Mouse (Mus musculus) MEL (cell line): ENCODE data around the gene Dusp6.

Experiments used
- CTCF ChIP-seq, 3 experiments: IDR thresholded peaks in 2 of 3; conservative IDR thresholded peaks in 1 of 3; 2 replicates each; pipeline ENCODE4 v1.5.1; 2011 to 2012; ENCODE audit warnings: low read length in 3 of 3, low read depth in 2 of 3, mild to moderate bottlenecking in 2 of 3, improper control_type of control experiment in 1 of 3, inconsistent platforms in 1 of 3, mixed read lengths in 1 of 3, moderate library complexity in 1 of 3; ENCODE audit not compliant: control insufficient read depth in 1 of 3, insufficient read depth in 1 of 3, poor library complexity in 1 of 3, severe bottlenecking in 1 of 3
- E2F4 ChIP-seq: IDR thresholded peaks from 2 replicates; pipeline ENCODE4 v1.6.1; 2011; ENCODE audit warnings: low read depth, low read length, improper control_type of control experiment, borderline replicate concordance
- ELF1 ChIP-seq: IDR thresholded peaks from 2 replicates; pipeline ENCODE4 v1.6.1; 2014; ENCODE audit warnings: low read depth, mild to moderate bottlenecking, inconsistent platforms, low read length, improper control_type of control experiment, moderate library complexity
- EP300 ChIP-seq, 2 experiments: IDR thresholded peaks; 2 replicates each; pipeline ENCODE4 v1.6.1; 2011; ENCODE audit warnings: improper control_type of control experiment in 2 of 2, low read length in 2 of 2, low read depth in 1 of 2, mild to moderate bottlenecking in 1 of 2
- KAT2A ChIP-seq: conservative IDR thresholded peaks from 2 replicates; pipeline ENCODE4 v1.6.1; 2012; ENCODE audit warnings: low read depth, low read length, improper control_type of control experiment, inconsistent platforms
- NRF1 ChIP-seq: IDR thresholded peaks from 2 replicates; pipeline ENCODE4 v1.6.1; 2014; ENCODE audit warnings: low read depth, mild to moderate bottlenecking, inconsistent platforms, low read length, improper control_type of control experiment, moderate library complexity; ENCODE audit not compliant: poor library complexity, insufficient read depth, severe bottlenecking
- POLR2AphosphoS2 ChIP-seq: IDR thresholded peaks from 2 replicates; pipeline ENCODE4 v1.6.1; 2011; ENCODE audit warnings: low read length, improper control_type of control experiment
- SMC3 ChIP-seq: IDR thresholded peaks from 2 replicates; pipeline ENCODE4 v1.6.1; 2011; ENCODE audit warnings: low read depth, low read length, improper control_type of control experiment
- UBTF ChIP-seq: IDR thresholded peaks from 2 replicates; pipeline ENCODE4 v1.6.1; 2012; ENCODE audit warnings: low read depth, mild to moderate bottlenecking, inconsistent platforms, low read length, improper control_type of control experiment, moderate library complexity, borderline replicate concordance; ENCODE audit not compliant: insufficient read depth
- ZC3H11A ChIP-seq: IDR thresholded peaks from 2 replicates; pipeline ENCODE4 v1.6.1; 2012; ENCODE audit warnings: low read depth, mild to moderate bottlenecking, inconsistent platforms, low read length, improper control_type of control experiment

- TF ChIP-seq CTCF (IDR thresholded peaks at IDR 0.05 in 2 of 3, conservative IDR thresholded peaks at IDR 0.05 in 1 of 3; ENCODE audit: control insufficient read depth in 1 of 3, insufficient read depth in 1 of 3, low read depth in 2 of 3, low read length in 3 of 3, poor library complexity in 1 of 3, severe bottlenecking in 1 of 3) (no peak), SMC3 (no peak), ZC3H11A (no peak), KAT2A (no peak), E2F4 (no peak), EP300 (IDR thresholded peaks at IDR 0.05; ENCODE audit: low read depth in 1 of 2, low read length in 2 of 2) (no peak), UBTF (no peak), POLR2AphosphoS2 (no peak), ELF1 (no peak), NRF1 (no peak)
These were observed 54.0 kb downstream of the Dusp6 start for GRCm38 (mm10) chr10:99317057-99317456.
